Mouse (Mus musculus) embryonic facial prominence, embryonic 14.5 days (tissue): Measurements from ENCODE around the gene Cfd. TPM values are rescaled to one million over a fixed set of nuclear protein-coding genes. Genes with fewer than 3 reads are reported as not detected.
A peak's percentile ranks its signal among the peaks of the same experiment; 100 is the strongest.

Experiments used
- ATAC-seq: fragments of 200-750 bp; cut with Nextera tagmentation; 2 replicates; pipeline ENCODE4 v1.8.0; 2017; ENCODE audit warnings: low read depth, moderate number of reproducible peaks, moderate TSS enrichment
- DNase-seq: peaks from one replicate; pipeline ENCODE4 v3.0.0-alpha.2; 2015; ENCODE audit warnings: low spot score
- H3K27ac ChIP-seq: fragments of 300-500 bp; sonication (generic); replicated peaks from 2 replicates; pipeline ENCODE4 v1.5.1; 2014; ENCODE audit warnings: low read depth, mild to moderate bottlenecking, low read length, moderate library complexity
- H3K27me3 ChIP-seq: fragments of 300-500 bp; sonication (generic); replicated peaks from 2 replicates; pipeline ENCODE4 v1.6.1; 2014; ENCODE audit warnings: low read length; ENCODE audit not compliant: control insufficient read depth, insufficient read depth
- H3K36me3 ChIP-seq: fragments of 300-500 bp; sonication (generic); 2 replicates; pipeline ENCODE4 v1.6.1; 2014; ENCODE audit warnings: low read length, mixed read lengths; ENCODE audit not compliant: control insufficient read depth, insufficient read depth
- H3K4me1 ChIP-seq: fragments of 300-500 bp; sonication (generic); 2 replicates; pipeline ENCODE4 v1.6.1; 2014; ENCODE audit warnings: antibody characterized with exemption, low read length; ENCODE audit not compliant: control insufficient read depth, insufficient read depth
- H3K4me2 ChIP-seq: fragments of 300-500 bp; sonication (generic); 2 replicates; pipeline ENCODE4 v1.6.1; 2014; ENCODE audit warnings: low read depth, mild to moderate bottlenecking, low read length, moderate library complexity, mixed read lengths
- H3K4me3 ChIP-seq: fragments of 300-500 bp; sonication (generic); 2 replicates; pipeline ENCODE4 v1.5.1; 2014; ENCODE audit warnings: low read depth, mild to moderate bottlenecking, low read length
- H3K9ac ChIP-seq: fragments of 300-500 bp; sonication (generic); 2 replicates; pipeline ENCODE4 v1.6.1; 2014; ENCODE audit warnings: low read depth, mild to moderate bottlenecking, low read length, moderate library complexity, mixed read lengths
- H3K9me3 ChIP-seq: fragments of 300-500 bp; sonication (generic); 2 replicates; pipeline ENCODE4 v1.6.1; 2016; ENCODE audit warnings: low read length; ENCODE audit not compliant: control insufficient read depth
- WGBS: fragments of 180-500 bp; shearing (Covaris S2); extraction: QIAGEN DNeasy Blood & Tissue Kit; methylation state at CpG from one replicate; pipeline ENCODE4 v1.1.7; 2014; 5-methylcytosine and 5-hydroxymethylcytosine counted together
- polyA plus RNA-seq: library from polyadenylated mRNA; unstranded; fragments of >200 nt; fragmentation: Nextera tagmentation; extraction: Ambion mirVana; gene quantifications from 2 replicates; pipeline ENCODE4 v1.2.1, GENCODE M21; 2014

The Cfd gene
- polyA plus RNA-seq, 1 experiment from 2014 or later = not detected

DNA sequence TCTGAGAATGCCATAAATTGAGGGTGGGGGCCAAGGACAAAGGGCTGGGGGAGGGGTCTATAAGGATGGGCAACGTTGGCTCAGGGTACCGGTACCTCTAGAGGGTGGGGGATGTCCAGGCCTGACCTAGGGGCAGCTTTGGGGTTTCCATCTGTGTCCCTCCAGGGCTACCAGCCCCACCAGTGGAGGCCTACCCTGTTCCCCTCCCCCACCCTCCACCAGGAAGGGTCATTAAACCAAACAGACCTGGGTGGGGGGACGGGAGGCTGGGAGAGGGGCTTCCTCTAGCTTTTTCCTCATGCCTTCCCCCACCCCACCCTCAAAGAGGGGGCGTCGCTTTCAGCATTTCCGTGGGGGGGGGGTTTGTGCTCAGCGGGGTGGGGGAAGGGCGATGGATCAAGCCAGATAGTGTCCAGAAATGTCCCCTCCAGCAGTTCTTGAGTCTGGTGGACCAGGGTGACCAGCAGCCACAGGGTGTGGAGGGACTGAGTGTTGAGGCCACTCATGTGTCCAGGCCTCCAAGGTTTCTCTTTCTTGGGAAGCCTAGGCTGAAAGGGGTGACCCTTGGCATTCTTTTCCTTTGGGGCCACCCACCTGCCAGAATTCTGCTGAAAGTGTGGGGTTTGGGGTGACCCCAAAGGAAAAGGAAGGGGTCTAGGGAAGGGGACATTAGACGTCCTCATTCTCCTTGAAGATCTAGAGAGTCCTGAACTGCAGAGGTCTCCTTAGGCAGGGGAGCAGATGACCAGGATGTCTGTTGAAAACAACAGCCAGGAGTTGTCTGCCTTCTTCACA lies 38.5 kb downstream of the Cfd start:
- Histone ChIP-seq H3K9ac (peak overlapping the region; percentile 91), H3K4me2 (peak overlapping the region; percentile 94), H3K27me3 (no peaks in the 10 kb centered on the region), H3K4me3 (peak overlapping the region; percentile 85), H3K9me3 (no peaks in the 10 kb centered on the region), H3K36me3 (peaks cover 36% of the 10 kb centered on the region), H3K27ac (0 out of 2 replicates have a peak overlapping the region, but pooled peaks have one; percentile 44), H3K4me1 (peaks cover 22% of the 10 kb centered on the region)
- no peak for DNase-seq
- no peak for ATAC-seq
- WGBS = 22% methylated on average over 7 of the region's 9 CpGs

DNA sequence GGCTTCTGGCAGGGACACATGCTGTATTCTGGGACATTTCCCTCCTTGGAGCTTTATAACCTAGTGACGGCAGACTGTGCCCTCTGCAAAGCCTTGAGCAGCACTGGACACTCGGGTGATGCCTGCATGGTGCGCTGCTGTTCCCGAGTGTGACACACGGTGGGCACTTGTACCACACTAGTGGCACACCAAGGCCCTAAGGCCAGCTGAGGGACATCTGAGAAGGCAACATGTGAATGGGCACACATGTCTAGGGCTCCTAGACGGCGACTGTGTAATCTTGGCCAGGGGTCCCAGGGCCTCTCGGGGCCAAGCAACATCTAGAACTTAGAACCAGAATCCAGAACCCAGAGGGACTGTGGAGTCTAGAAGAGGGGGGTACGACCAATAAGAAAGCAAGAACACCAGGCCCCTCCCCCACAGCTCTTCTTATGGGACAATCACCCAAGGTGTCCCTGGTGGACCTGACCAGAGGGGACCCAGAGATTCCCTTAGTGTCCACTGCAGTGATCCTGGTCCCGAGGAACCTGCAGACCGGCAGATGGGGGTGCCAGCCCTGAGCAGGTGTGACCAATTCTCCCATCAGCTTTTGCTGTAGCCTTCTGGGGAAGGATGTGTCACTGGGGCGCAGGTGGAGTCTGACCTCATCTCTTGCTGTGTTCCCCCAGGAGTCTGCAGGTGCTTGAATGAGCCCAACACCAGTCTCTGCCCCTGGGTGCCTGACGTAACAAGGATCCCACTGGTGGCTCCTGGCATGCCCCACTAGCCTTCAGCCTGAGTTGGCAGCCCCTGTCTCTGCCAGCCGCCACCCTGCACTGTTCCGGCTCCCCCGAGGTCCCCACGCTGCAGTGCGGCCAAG lies 39.5 kb downstream of the Cfd start:
- Histone ChIP-seq H3K4me2 (peak overlapping the region; percentile 94; the same call in 1 of the 2 replicates), H3K4me3 (no peak overlapping the region), H3K4me1 (peaks cover 26% of the 10 kb centered on the region), H3K9me3 (no peaks in the 10 kb centered on the region), H3K27me3 (no peaks in the 10 kb centered on the region), H3K9ac (0 out of 2 replicates have a peak overlapping the region, but pooled peaks have one; percentile 2), H3K27ac (no peak overlapping the region), H3K36me3 (peaks cover 42% of the 10 kb centered on the region)
- WGBS = 83% methylated on average over 18 of the region's 18 CpGs
- DNase-seq (no peak), ATAC-seq (no peak)

DNA sequence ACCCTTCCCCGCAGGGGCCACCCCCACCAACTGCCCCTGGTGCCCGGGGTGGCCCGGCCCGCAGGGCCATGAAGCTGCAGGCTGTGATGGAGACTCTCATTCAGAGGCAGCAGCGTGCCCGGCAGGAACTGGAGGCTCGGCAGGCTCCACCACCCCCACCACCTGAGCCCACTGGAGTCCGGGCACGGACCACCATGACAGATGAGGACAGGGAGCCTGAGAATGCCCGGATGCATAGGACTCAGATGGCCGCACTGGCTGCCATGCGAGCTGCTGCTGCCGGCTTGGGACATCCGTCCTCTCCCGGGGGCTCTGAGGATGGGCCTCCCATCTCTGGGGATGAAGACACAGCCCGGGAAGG lies 40.2 kb downstream of the Cfd start:
- no peaks in the 10 kb centered on the region for H3K27me3 ChIP-seq
- no peak overlapping the region for H3K4me3 ChIP-seq
- H3K4me1 ChIP-seq = peaks cover 25% of the 10 kb centered on the region
- H3K9me3 ChIP-seq = no peaks in the 10 kb centered on the region
- no peak overlapping the region for H3K27ac ChIP-seq
- no peak for DNase-seq
- ATAC-seq = no peak
- H3K9ac ChIP-seq = no peak overlapping the region
- H3K4me2 ChIP-seq = no peak overlapping the region
- H3K36me3 ChIP-seq = peaks cover 42% of the 10 kb centered on the region
- WGBS = 87% methylated on average over 15 of the region's 16 CpGs

DNA sequence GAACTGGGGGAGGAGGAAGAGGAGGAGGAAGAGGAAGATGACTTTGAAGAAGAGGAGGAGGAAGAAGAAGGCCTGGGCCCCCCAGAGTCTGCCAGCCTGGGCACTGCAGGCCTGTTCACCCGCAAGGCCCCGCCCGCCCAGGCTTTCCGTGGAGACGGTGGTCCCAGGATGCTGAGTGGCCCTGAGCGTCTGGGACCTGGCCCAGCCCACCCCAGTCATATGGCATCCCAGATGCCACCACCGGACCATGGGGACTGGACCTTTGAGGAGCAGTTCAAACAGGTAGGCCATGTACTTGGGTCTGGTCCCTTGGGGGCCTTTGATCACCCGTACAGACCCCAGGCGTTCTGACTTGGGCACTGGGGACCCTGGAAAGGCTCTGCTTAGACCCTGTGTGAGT lies 41.1 kb downstream of the Cfd start:
- peaks cover 26% of the 10 kb centered on the region for H3K4me1 ChIP-seq
- no peaks in the 10 kb centered on the region for H3K27me3 ChIP-seq
- DNase-seq = no peak
- no peak overlapping the region for H3K9ac ChIP-seq
- no peak overlapping the region for H3K4me3 ChIP-seq
- H3K4me2 ChIP-seq = no peak overlapping the region
- 60% methylated on average over 4 of the region's 9 CpGs for WGBS
- H3K36me3 ChIP-seq = peaks cover 42% of the 10 kb centered on the region
- no peaks in the 10 kb centered on the region for H3K9me3 ChIP-seq
- no peak overlapping the region for H3K27ac ChIP-seq
- ATAC-seq = no peak

DNA sequence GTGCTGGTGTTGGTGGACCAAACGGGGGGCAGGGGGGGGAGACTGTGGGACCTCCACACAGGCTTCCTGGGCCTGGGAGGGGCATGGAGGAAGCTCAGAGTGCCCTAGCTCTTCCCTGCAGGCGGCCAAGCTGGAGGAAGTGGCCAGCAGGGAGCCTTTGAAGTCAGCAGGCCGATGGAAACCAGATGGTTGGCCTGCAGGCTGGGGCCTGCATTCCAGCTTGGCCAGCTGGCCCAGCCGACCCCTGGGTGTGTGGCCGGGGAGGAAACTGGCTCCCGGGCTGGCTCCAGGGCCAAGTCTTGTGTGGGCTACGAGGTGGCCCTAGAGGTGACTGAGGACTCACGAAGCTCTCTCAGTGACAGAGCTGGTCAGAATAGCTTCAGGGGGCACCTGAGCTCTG lies 42.1 kb downstream of the Cfd start:
- DNase-seq = peak; percentile 72
- Histone ChIP-seq H3K27me3 (no peaks in the 10 kb centered on the region), H3K4me3 (no peak overlapping the region; the same call in 1 of the 2 replicates), H3K9ac (peak overlapping the region; percentile 31; the same call in 1 of the 2 replicates), H3K9me3 (no peaks in the 10 kb centered on the region), H3K4me1 (peaks cover 26% of the 10 kb centered on the region), H3K4me2 (0 out of 2 replicates have a peak overlapping the region, but pooled peaks have one; percentile 19), H3K36me3 (peaks cover 49% of the 10 kb centered on the region), H3K27ac (0 out of 2 replicates have a peak overlapping the region, but pooled peaks have one; percentile 44)
- no peak for ATAC-seq
- 16% methylated on average over 6 of the region's 8 CpGs for WGBS

- ATAC-seq = no peak
- Histone ChIP-seq H3K27ac (no peak overlapping the region), H3K27me3 (no peaks in the 10 kb centered on the region), H3K4me1 (peaks cover 26% of the 10 kb centered on the region), H3K4me3 (no peak overlapping the region), H3K36me3 (peaks cover 54% of the 10 kb centered on the region), H3K9me3 (no peaks in the 10 kb centered on the region), H3K4me2 (no peak overlapping the region), H3K9ac (no peak overlapping the region)
- 33% methylated on average over 8 of the region's 9 CpGs for WGBS
- DNase-seq = no peak
Measured at GRCm38 (mm10) chr10:79933145-79933679, 42.6 kb downstream of the Cfd start.

- WGBS = 54% methylated on average over 6 of the region's 6 CpGs
- Histone ChIP-seq H3K27ac (peak overlapping the region; percentile 58; the same call in 1 of the 2 replicates), H3K4me3 (no peak overlapping the region), H3K27me3 (no peaks in the 10 kb centered on the region), H3K4me2 (no peak overlapping the region), H3K4me1 (peaks cover 25% of the 10 kb centered on the region), H3K36me3 (peaks cover 55% of the 10 kb centered on the region), H3K9ac (no peak overlapping the region), H3K9me3 (no peaks in the 10 kb centered on the region)
- DNase-seq (no peak), ATAC-seq (no peak)
Measured at GRCm38 (mm10) chr10:79933861-79934260, 43.2 kb downstream of the Cfd start.

- H3K4me3 ChIP-seq = no peak overlapping the region
- DNase-seq (peak; percentile 72), ATAC-seq (peak; percentile 65)
- no peaks in the 10 kb centered on the region for H3K9me3 ChIP-seq
- peaks cover 59% of the 10 kb centered on the region for H3K36me3 ChIP-seq
- H3K9ac ChIP-seq = 0 out of 2 replicates have a peak overlapping the region, but pooled peaks have one; percentile 14
- H3K4me2 ChIP-seq = no peak overlapping the region
- H3K4me1 ChIP-seq = peaks cover 20% of the 10 kb centered on the region
- H3K27me3 ChIP-seq = no peaks in the 10 kb centered on the region
- WGBS = 64% methylated on average over 12 of the region's 13 CpGs
- peak overlapping the region; percentile 58; the same call in 1 of the 2 replicates for H3K27ac ChIP-seq
Measured at GRCm38 (mm10) chr10:79934272-79934721, 43.6 kb downstream of the Cfd start.
